Mouse (Mus musculus) heart, embryonic 14.5 days (tissue): ENCODE measurements at regions not wholly inside any gene's neighbourhood (a gene's known extent, or its start where the extent isn't known, plus 50 kb on each side); places are given as distances from the start of the nearest gene placed in this dataset.

Experiments used
- ATAC-seq: fragments of 200-750 bp; cut with Nextera tagmentation; 2 replicates; pipeline ENCODE4 v1.8.0; 2017; ENCODE audit warnings: low read depth, moderate TSS enrichment; ENCODE audit not compliant: insufficient number of reproducible peaks, insufficient read depth, low FRiP score
- H3K27ac ChIP-seq, 2 experiments: fragments of 200-500 bp in 1 of 2; fragments of 300-500 bp in 1 of 2; sonication (generic) in 1 of 2; replicated peaks in 1 of 2; 2 replicates each; pipeline ENCODE4 v1.5.1; 2012 to 2014; ENCODE audit warnings: low read depth in 2 of 2, low read length in 2 of 2, control low read depth in 1 of 2, mild to moderate bottlenecking in 1 of 2, mixed read lengths in 1 of 2; ENCODE audit not compliant: control insufficient read depth in 1 of 2, insufficient read depth in 1 of 2
- H3K27me3 ChIP-seq: fragments of 300-500 bp; sonication (generic); 2 replicates; pipeline ENCODE4 v1.6.1; 2014; ENCODE audit warnings: mild to moderate bottlenecking, low read length, control low read depth; ENCODE audit not compliant: control insufficient read depth, insufficient read depth
- H3K36me3 ChIP-seq: fragments of 300-500 bp; sonication (generic); 2 replicates; pipeline ENCODE4 v1.6.1; 2014; ENCODE audit warnings: mild to moderate bottlenecking, control low read depth, low read length, mixed read lengths; ENCODE audit not compliant: control insufficient read depth, insufficient read depth
- H3K4me1 ChIP-seq, 2 experiments: fragments of 200-500 bp in 1 of 2; fragments of 300-500 bp in 1 of 2; sonication (generic) in 1 of 2; 2 replicates each; pipeline ENCODE4 v1.6.1; 2012 to 2014; ENCODE audit warnings: low read length in 2 of 2, control low read depth in 1 of 2, mixed read lengths in 1 of 2; ENCODE audit not compliant: control insufficient read depth in 2 of 2, insufficient read depth in 2 of 2
- H3K4me2 ChIP-seq: fragments of 300-500 bp; sonication (generic); 2 replicates; pipeline ENCODE4 v1.6.1; 2014; ENCODE audit warnings: mild to moderate bottlenecking, low read length
- H3K4me3 ChIP-seq, 2 experiments: fragments of 200-500 bp in 1 of 2; fragments of 300-500 bp in 1 of 2; sonication (generic) in 1 of 2; 2 replicates each; pipeline ENCODE4 v1.5.1; 2012 to 2014; ENCODE audit warnings: low read length in 2 of 2, mild to moderate bottlenecking in 2 of 2, control low read depth in 1 of 2, low read depth in 1 of 2, moderate library complexity in 1 of 2; ENCODE audit not compliant: control insufficient read depth in 1 of 2, insufficient read depth in 1 of 2
- H3K9ac ChIP-seq: fragments of 300-500 bp; sonication (generic); 2 replicates; pipeline ENCODE4 v1.6.1; 2014; ENCODE audit warnings: mild to moderate bottlenecking, low read length
- H3K9me3 ChIP-seq: fragments of 300-500 bp; sonication (generic); 2 replicates; pipeline ENCODE4 v1.6.1; 2016; ENCODE audit warnings: low read length, control low read depth; ENCODE audit not compliant: control insufficient read depth
- WGBS: fragments of 180-500 bp; shearing (Covaris S2); extraction: QIAGEN DNeasy Blood & Tissue Kit; methylation state at CpG from one replicate; pipeline ENCODE4 v1.1.7; 2014; 5-methylcytosine and 5-hydroxymethylcytosine counted together

GRCm38 (mm10) chr13:34576392-34576791 lies 76.9 kb downstream of the Pxdc1 start:
- Histone ChIP-seq H3K9me3 (no peaks in the 10 kb centered on the region), H3K4me1 (peaks cover 2 to 7% of the 10 kb centered on the region in 2 experiments; a peak in 3 of 4 replicates), H3K4me3 (no peak overlapping the region), H3K9ac (no peak overlapping the region), H3K36me3 (no peaks in the 10 kb centered on the region), H3K27me3 (no peaks in the 10 kb centered on the region), H3K4me2 (no peak overlapping the region), H3K27ac (no peak overlapping the region)
- WGBS, result 90% methylated on average over 2 of the region's 2 CpGs
- no peak for ATAC-seq

DNA sequence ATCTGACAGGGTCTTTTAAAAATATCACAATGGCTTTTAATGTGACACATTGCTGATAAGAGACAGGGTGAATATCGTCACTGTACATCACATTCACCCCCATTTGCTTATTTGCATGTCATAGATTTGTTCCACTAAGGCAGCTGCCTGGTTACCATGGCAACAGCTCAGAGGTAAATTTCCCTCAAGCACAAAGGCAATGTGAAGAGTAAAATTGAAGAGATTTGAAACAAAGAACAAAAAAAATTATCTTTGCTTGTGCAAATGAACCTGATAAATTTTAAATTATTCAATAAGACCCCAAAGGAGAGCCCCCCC lies 77.3 kb downstream of the Pxdc1 start:
- ATAC-seq, result no peak
- Histone ChIP-seq H3K4me1 (peaks cover 2 to 7% of the 10 kb centered on the region in 2 experiments; a peak in 3 of 4 replicates), H3K36me3 (no peaks in the 10 kb centered on the region), H3K27me3 (no peaks in the 10 kb centered on the region), H3K9ac (no peak overlapping the region), H3K27ac (no peak overlapping the region), H3K4me2 (no peak overlapping the region), H3K9me3 (no peaks in the 10 kb centered on the region), H3K4me3 (no peak overlapping the region)
- 18% methylated on average over 1 of the region's 1 CpGs for WGBS

- no peaks in the 10 kb centered on the region for H3K27me3 ChIP-seq
- H3K27ac ChIP-seq, result 0 out of 4 replicates have a peak overlapping the region, but pooled peaks of 1 of the 2 experiments have one; percentile 10
- no peak overlapping the region for H3K4me2 ChIP-seq
- no peak overlapping the region for H3K4me3 ChIP-seq
- peaks cover 2 to 7% of the 10 kb centered on the region in 2 experiments; a peak in 3 of 4 replicates for H3K4me1 ChIP-seq
- 46% methylated on average over 2 of the region's 2 CpGs for WGBS
- H3K36me3 ChIP-seq, result no peaks in the 10 kb centered on the region
- no peaks in the 10 kb centered on the region for H3K9me3 ChIP-seq
- H3K9ac ChIP-seq, result no peak overlapping the region
- no peak for ATAC-seq
Measured at GRCm38 (mm10) chr13:34575179-34575996, 77.9 kb downstream of the Pxdc1 start.

GRCm38 (mm10) chr13:34569312-34569711 lies 84.0 kb downstream of the Pxdc1 start:
- Histone ChIP-seq H3K4me1 (no peaks in the 10 kb centered on the region), H3K27me3 (no peaks in the 10 kb centered on the region), H3K9me3 (no peaks in the 10 kb centered on the region), H3K4me2 (no peak overlapping the region), H3K27ac (no peak overlapping the region), H3K9ac (no peak overlapping the region), H3K36me3 (no peaks in the 10 kb centered on the region), H3K4me3 (no peak overlapping the region)
- no peak for ATAC-seq
- WGBS, result 81% methylated on average over 2 of the region's 2 CpGs

GRCm38 (mm10) chr13:34566687-34567086 lies 86.6 kb downstream of the Pxdc1 start:
- 80% methylated on average over 1 of the region's 1 CpGs for WGBS
- Histone ChIP-seq H3K4me1 (peaks cover 0 to 2% of the 10 kb centered on the region in 2 experiments; a peak in 1 of 4 replicates), H3K4me3 (no peak overlapping the region), H3K27me3 (no peaks in the 10 kb centered on the region), H3K9ac (no peak overlapping the region), H3K9me3 (no peaks in the 10 kb centered on the region), H3K4me2 (no peak overlapping the region), H3K36me3 (no peaks in the 10 kb centered on the region), H3K27ac (no peak overlapping the region)
- no peak for ATAC-seq

GRCm38 (mm10) chr13:34550130-34550884 lies 103.0 kb downstream of the Pxdc1 start:
- no peaks in the 10 kb centered on the region for H3K4me1 ChIP-seq
- no peak overlapping the region for H3K27ac ChIP-seq
- H3K9ac ChIP-seq, result no peak overlapping the region
- WGBS, result 42% methylated on average over 5 of the region's 5 CpGs
- no peaks in the 10 kb centered on the region for H3K27me3 ChIP-seq
- no peak overlapping the region for H3K4me3 ChIP-seq
- peaks cover 4% of the 10 kb centered on the region; the same call in 1 of the 2 replicates for H3K9me3 ChIP-seq
- ATAC-seq, result no peak
- no peak overlapping the region for H3K4me2 ChIP-seq
- H3K36me3 ChIP-seq, result no peaks in the 10 kb centered on the region

DNA sequence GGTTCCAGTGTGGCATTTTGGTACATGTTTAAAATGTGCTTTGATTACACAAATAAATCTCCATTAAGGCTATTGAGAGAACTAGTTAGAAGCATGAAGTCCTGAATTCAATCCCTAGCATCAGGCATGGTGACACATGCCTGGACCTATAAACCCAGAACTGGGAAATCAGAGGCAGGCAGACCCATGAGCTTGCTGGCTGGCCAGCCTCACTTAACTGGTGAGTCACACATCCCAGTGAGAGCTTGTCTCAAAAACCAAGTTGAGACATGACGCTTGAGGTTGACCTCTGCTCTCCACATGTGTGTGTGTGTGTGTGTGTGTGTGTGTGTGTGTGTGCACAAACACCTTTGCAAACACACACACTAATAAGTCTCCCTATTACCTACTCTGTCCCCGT lies 112.6 kb downstream of the Pxdc1 start:
- Histone ChIP-seq H3K4me2 (no peak overlapping the region), H3K9me3 (no peaks in the 10 kb centered on the region), H3K27ac (no peak overlapping the region), H3K36me3 (no peaks in the 10 kb centered on the region), H3K9ac (no peak overlapping the region), H3K4me1 (no peaks in the 10 kb centered on the region), H3K27me3 (no peaks in the 10 kb centered on the region), H3K4me3 (no peak overlapping the region)
- ATAC-seq, result no peak
- 75% methylated on average over 2 of the region's 2 CpGs for WGBS
